Mouse (Mus musculus): ENCODE measurements around the gene Sdr42e1. TPM values are rescaled to one million over a fixed set of nuclear protein-coding genes. Genes with fewer than 3 reads are reported as not detected.

The Sdr42e1 gene
- polyA plus RNA-seq, 1 experiment from 2014 or later = 2.1 TPM

GRCm38 (mm10) chr8:117612861-117613260 lies 60.6 kb downstream of the Sdr42e1 start:
- 71% methylated on average over 12 of the region's 12 CpGs for WGBS
- Histone ChIP-seq H3K36me3 (no peaks in the 10 kb centered on the region), H3K27ac (replicated peaks) (no peak overlapping the region), H3K4me2 (no peak overlapping the region), H3K4me1 (no peaks in the 10 kb centered on the region), H3K4me3 (replicated peaks) (no peak overlapping the region), H3K27me3 (replicated peaks) (no peaks in the 10 kb centered on the region), H3K9me3 (replicated peaks) (0 out of 2 replicates have a peak, but pooled peaks cover 7% of the 10 kb centered on the region), H3K9ac (replicated peaks) (no peak overlapping the region)
- no peak for ATAC-seq (ENCODE audit: low FRiP score)

Other genes with a start within 250 kb of the Sdr42e1 start
- 1.3 and 5.4 TPM in 2 replicates for gene Plcg2, start 175.4 kb downstream of the Sdr42e1 start, polyA plus RNA-seq (2015; fragmentation: Nextera tagmentation; extraction: Ambion mirVana)
- gene Hsd17b2, start 28.2 kb upstream of the Sdr42e1 start, polyA plus RNA-seq (2015; fragmentation: Nextera tagmentation; extraction: Ambion mirVana) = 0.35 and 2.8 TPM in 2 replicates
- 32.9 and 37.7 TPM in 2 replicates for gene Mphosph6, start 128.3 kb upstream of the Sdr42e1 start, polyA plus RNA-seq (2015; fragmentation: Nextera tagmentation; extraction: Ambion mirVana)

Measured in neural tube, embryonic 15.5 days (tissue).